In genomic region chr6:116107471-116108358, GRCm38 (mm10) we compare ENCODE assay signal across 8 mouse cellular contexts.
DNase-seq lines count a peak whose midpoint lies in the region; ATAC-seq and TF ChIP-seq lines count a peak whose summit lies in the region.

No protein-coding gene starts in this region.

- TF ChIP-seq POLR2A in spleen, adult 2 months (IDR thresholded peaks at IDR 0.05; ENCODE audit: low read depth, low read length), result no peak

- no peaks in the 10 kb centered on the region for H3K27me3 ChIP-seq in spleen, adult 2 months (ENCODE audit: control insufficient read depth, insufficient read depth, low read length)
- no peaks in the 10 kb centered on the region for H3K27me3 ChIP-seq in embryonic facial prominence, embryonic 15.5 days
- no peaks in the 10 kb centered on the region for H3K27me3 ChIP-seq in heart, embryonic 12.5 days (replicated peaks)
- H3K27me3 ChIP-seq in kidney, embryonic 14.5 days (ENCODE audit: control insufficient read depth, insufficient read depth, low read length), result no peaks in the 10 kb centered on the region
- no peaks in the 10 kb centered on the region for H3K27me3 ChIP-seq in liver, embryonic 14.5 days (ENCODE audit: control insufficient read depth, insufficient read depth, low read length)

- H3K36me3 ChIP-seq in spleen, adult 2 months (ENCODE audit: control insufficient read depth, insufficient read depth, low read length), result no peaks in the 10 kb centered on the region; the same call in 1 of the 2 replicates
- no peaks in the 10 kb centered on the region for H3K36me3 ChIP-seq in embryonic facial prominence, embryonic 15.5 days
- H3K36me3 ChIP-seq in heart, embryonic 12.5 days, result no peaks in the 10 kb centered on the region
- no peaks in the 10 kb centered on the region for H3K36me3 ChIP-seq in kidney, embryonic 14.5 days (ENCODE audit: control insufficient read depth, insufficient read depth, low read length)
- H3K36me3 ChIP-seq in liver, embryonic 14.5 days (replicated peaks; ENCODE audit: control insufficient read depth, insufficient read depth, low read depth), result no peaks in the 10 kb centered on the region

- peak overlapping the region; percentile 42; the same call in 1 of the 2 replicates for H3K4me3 ChIP-seq in spleen, adult 2 months (ENCODE audit: extremely low read depth, insufficient read depth, insufficient read length)
- peak overlapping the region; percentile 54 for H3K4me3 ChIP-seq in embryonic facial prominence, embryonic 15.5 days (replicated peaks)
- H3K4me3 ChIP-seq in heart, embryonic 12.5 days, result peak overlapping the region; percentile 74
- H3K4me3 ChIP-seq in kidney, embryonic 14.5 days (ENCODE audit: low read length), result peak overlapping the region; percentile 53
- H3K4me3 ChIP-seq in liver, embryonic 14.5 days (ENCODE audit: insufficient read depth in 1 of 2, low read depth in 2 of 2, low read length in 2 of 2), result peak overlapping the region; percentile 39 to 64

- ATAC-seq in embryonic facial prominence, embryonic 15.5 days (ENCODE audit: insufficient number of reproducible peaks, low FRiP score, low TSS enrichment, low read depth), result peak; percentile 89
- ATAC-seq in heart, embryonic 12.5 days (ENCODE audit: insufficient number of reproducible peaks, low FRiP score), result peak; percentile 92
- peak; percentile 95 for ATAC-seq in kidney, embryonic 14.5 days (ENCODE audit: low FRiP score, low TSS enrichment)
- peak; percentile 35; the same call in 1 of the 2 replicates for ATAC-seq in liver, embryonic 14.5 days (ENCODE audit: insufficient read depth)

- no peaks in the 10 kb centered on the region for H3K4me1 ChIP-seq in spleen, adult 2 months (ENCODE audit: control insufficient read depth, insufficient read depth, insufficient read length)
- peaks cover 13% of the 10 kb centered on the region; the same call in 1 of the 2 replicates for H3K4me1 ChIP-seq in embryonic facial prominence, embryonic 15.5 days
- peaks cover 22% of the 10 kb centered on the region for H3K4me1 ChIP-seq in heart, embryonic 12.5 days (replicated peaks)
- 0 out of 2 replicates have a peak, but pooled peaks cover 2% of the 10 kb centered on the region for H3K4me1 ChIP-seq in kidney, embryonic 14.5 days (ENCODE audit: control insufficient read depth, insufficient read depth, low read length)
- peaks cover 4 to 7% of the 10 kb centered on the region in 2 experiments; a peak in 2 of 4 replicates for H3K4me1 ChIP-seq in liver, embryonic 14.5 days (replicated peaks; ENCODE audit: control insufficient read depth in 2 of 2, insufficient read depth in 2 of 2, low read length in 1 of 2)

- no peak for TF ChIP-seq CTCF in spleen, adult 2 months (IDR thresholded peaks at IDR 0.05; ENCODE audit: extremely low read depth, insufficient read depth, insufficient read length, insufficient replicate concordance)
- no peak for TF ChIP-seq CTCF in liver, embryonic 14.5 days (IDR thresholded peaks at IDR 0.05; ENCODE audit: low read depth)

- peak overlapping the region; percentile 84 for H3K4me2 ChIP-seq in embryonic facial prominence, embryonic 15.5 days (replicated peaks)
- H3K4me2 ChIP-seq in heart, embryonic 12.5 days, result peak overlapping the region; percentile 80
- H3K4me2 ChIP-seq in kidney, embryonic 14.5 days (replicated peaks; ENCODE audit: low read depth, low read length), result peak overlapping the region; percentile 84
- peak overlapping the region; percentile 76 for H3K4me2 ChIP-seq in liver, embryonic 14.5 days (ENCODE audit: low read depth)

- H3K9me3 ChIP-seq in embryonic facial prominence, embryonic 15.5 days (replicated peaks), result no peaks in the 10 kb centered on the region
- H3K9me3 ChIP-seq in heart, embryonic 12.5 days (replicated peaks), result no peaks in the 10 kb centered on the region
- no peaks in the 10 kb centered on the region for H3K9me3 ChIP-seq in kidney, embryonic 14.5 days (ENCODE audit: control insufficient read depth, low read length)
- no peaks in the 10 kb centered on the region for H3K9me3 ChIP-seq in liver, embryonic 14.5 days (ENCODE audit: control insufficient read depth, low read length)

- no peak overlapping the region for H3K27ac ChIP-seq in spleen, adult 2 months (ENCODE audit: insufficient read depth, low read length)
- H3K27ac ChIP-seq in embryonic facial prominence, embryonic 15.5 days (replicated peaks), result peak overlapping the region; percentile 52
- H3K27ac ChIP-seq in heart, embryonic 12.5 days (ENCODE audit: poor library complexity, severe bottlenecking), result peak overlapping the region; percentile 85
- peak overlapping the region; percentile 3; the same call in 1 of the 2 replicates for H3K27ac ChIP-seq in kidney, embryonic 14.5 days (ENCODE audit: low read depth, low read length)
- no peak overlapping the region for H3K27ac ChIP-seq in liver, embryonic 14.5 days

- peak in 1 of 2 experiments; percentile 3 for DNase-seq in spleen, adult 2 months (ENCODE audit: low read depth in 1 of 2, low spot score in 2 of 2)
- DNase-seq in spleen, postnatal 36 days (ENCODE audit: low spot score in 2 of 2), result no peak
- DNase-seq in liver, embryonic 14.5 days (ENCODE audit: low read depth in 3 of 3, low spot score in 3 of 3), result no peak
- DNase-seq in neural tube, embryonic 10.5 days (ENCODE audit: extremely low spot score, low spot score), result peak; percentile 69
- peak; percentile 39 to 42 for DNase-seq in thymus, adult 18-20 months

- no peak for TF ChIP-seq EP300 in liver, embryonic 14.5 days (IDR thresholded peaks at IDR 0.05; ENCODE audit: low read depth)

- H3K9ac ChIP-seq in embryonic facial prominence, embryonic 15.5 days, result peak overlapping the region; percentile 33; the same call in 1 of the 2 replicates
- H3K9ac ChIP-seq in heart, embryonic 12.5 days, result peak overlapping the region; percentile 78
- peak overlapping the region; percentile 60 for H3K9ac ChIP-seq in kidney, embryonic 14.5 days (ENCODE audit: low read depth, low read length)
- peak overlapping the region; percentile 45 for H3K9ac ChIP-seq in liver, embryonic 14.5 days (replicated peaks)

- 6% methylated on average over 29 of the region's 29 CpGs for WGBS in spleen, adult 2 months
- 1% methylated on average over 29 of the region's 29 CpGs for WGBS in embryonic facial prominence, embryonic 15.5 days
- under 1% methylated on average over 29 of the region's 29 CpGs for WGBS in heart, embryonic 12.5 days
- 2% methylated on average over 29 of the region's 29 CpGs for WGBS in kidney, embryonic 14.5 days
- WGBS in liver, embryonic 14.5 days (ENCODE audit: insufficient replicate concordance), result under 1% methylated on average over 29 of the region's 29 CpGs

Comparison
In these comparisons a context has a peak if more than half of its experiments do, and no peak if none do; other contexts are left out.
1. DNase-seq: peak in neural tube, embryonic 10.5 days (single experiment) and thymus, adult 18-20 months (2 of 2); none in spleen, postnatal 36 days (0 of 2) and liver, embryonic 14.5 days (0 of 3).
2. H3K27ac ChIP-seq: peak in embryonic facial prominence, embryonic 15.5 days (single experiment), heart, embryonic 12.5 days (single experiment) and kidney, embryonic 14.5 days (single experiment); none in spleen, adult 2 months (single experiment) and liver, embryonic 14.5 days (single experiment).
3. ATAC-seq: peak in every context shown above with its lines; median percentile 95 in kidney, embryonic 14.5 days; 92 in heart, embryonic 12.5 days; 89 in embryonic facial prominence, embryonic 15.5 days; 35 in liver, embryonic 14.5 days.
4. Peak in every context shown above with its lines, with median percentiles within 50 percentile points of each other: H3K4me3 ChIP-seq, H3K4me2 ChIP-seq and H3K9ac ChIP-seq.